ENCODE assay signal across 31 mouse cellular contexts in the genomic region with DNA sequence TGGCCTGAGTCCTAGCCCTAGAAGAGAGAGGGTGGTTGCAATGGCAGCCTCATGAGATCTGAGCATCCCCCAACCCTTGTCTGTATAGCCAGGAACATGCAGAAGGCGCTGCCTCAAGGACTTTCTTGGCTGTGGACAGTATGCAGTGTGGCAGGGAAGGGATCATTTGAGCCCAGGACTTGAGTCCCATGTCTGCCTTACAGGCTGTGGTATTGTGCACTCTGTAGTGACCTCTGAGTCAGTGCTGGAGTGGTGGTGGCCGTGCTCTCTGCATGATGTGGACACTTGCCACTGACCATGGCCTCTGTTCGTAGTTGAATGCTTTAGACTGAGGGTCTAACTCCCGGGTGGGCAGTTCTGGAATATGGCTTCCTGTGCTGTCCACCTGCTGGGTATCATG.
"Had no signal": no experiment of that assay in that cellular context is flagged by ENCODE, and none has a peak within 500 bp of the region (broad histone marks: within the 10 kb centered on the region; RNA-seq: fewer than 3 reads in every experiment).

No protein-coding gene starts in this region.

- H3K9me3 ChIP-seq: limb, embryonic 10.5 days; limb, embryonic 12.5 days; limb, embryonic 13.5 days; limb, embryonic 15.5 days; liver, embryonic 12.5 days; liver, embryonic 13.5 days; liver, embryonic 15.5 days; lung, embryonic 15.5 days; megakaryocyte, embryonic 14.5 days; midbrain, embryonic 10.5 days; midbrain, embryonic 12.5 days; midbrain, embryonic 13.5 days; midbrain, embryonic 15.5 days; neural tube, embryonic 12.5 days had no signal

- ATAC-seq: liver, embryonic 12.5 days; liver, postnatal 0 days; lung, postnatal 0 days; midbrain, embryonic 13.5 days; midbrain, embryonic 15.5 days; midbrain, embryonic 16.5 days had no signal

- H3K4me2 ChIP-seq: limb, embryonic 12.5 days; limb, embryonic 13.5 days; limb, embryonic 15.5 days; liver, embryonic 11.5 days; liver, embryonic 12.5 days; liver, embryonic 13.5 days; liver, embryonic 15.5 days; lung, embryonic 14.5 days; lung, embryonic 15.5 days; midbrain, embryonic 11.5 days; midbrain, embryonic 12.5 days; midbrain, embryonic 13.5 days; midbrain, embryonic 15.5 days; neural tube, embryonic 12.5 days had no signal

- H3K4me1 ChIP-seq: limb, embryonic 10.5 days; limb, embryonic 12.5 days; lung, embryonic 15.5 days; midbrain, embryonic 10.5 days; midbrain, embryonic 12.5 days; midbrain, embryonic 13.5 days; neural tube, embryonic 12.5 days had no signal

- DNase-seq: left cerebral cortex, postnatal 4 days; liver; liver, embryonic 13.5 days; liver, postnatal 0 days; lung, adult 18-20 months; lung, adult 2 months; lung, embryonic 14.5 days; lung, postnatal 10 days; lung, postnatal 14 days; lung, postnatal 36 days; lung, postnatal 4 days; midbrain, embryonic 14.5 days had no signal

- H3K27ac ChIP-seq: limb, embryonic 10.5 days; limb, embryonic 12.5 days; limb, embryonic 13.5 days; limb, embryonic 15.5 days; liver, embryonic 12.5 days; liver, embryonic 13.5 days; liver, embryonic 14.5 days; liver, embryonic 15.5 days; lung, embryonic 15.5 days; macrophage; midbrain, embryonic 10.5 days; midbrain, embryonic 12.5 days; midbrain, embryonic 13.5 days; midbrain, embryonic 15.5 days; neural tube, embryonic 12.5 days had no signal

- H3K4me3 ChIP-seq: limb, embryonic 10.5 days; limb, embryonic 12.5 days; limb, embryonic 13.5 days; limb, embryonic 15.5 days; liver, embryonic 12.5 days; liver, embryonic 13.5 days; liver, embryonic 15.5 days; lung, embryonic 15.5 days; megakaryocyte, embryonic 14.5 days; midbrain, embryonic 10.5 days; midbrain, embryonic 12.5 days; midbrain, embryonic 13.5 days; midbrain, embryonic 15.5 days; neural tube, embryonic 12.5 days had no signal

- H3K9ac ChIP-seq: limb, embryonic 12.5 days; limb, embryonic 13.5 days; limb, embryonic 15.5 days; liver, embryonic 12.5 days; liver, embryonic 13.5 days; liver, embryonic 14.5 days; liver, embryonic 15.5 days; liver, postnatal 0 days; lung, embryonic 14.5 days; lung, embryonic 15.5 days; midbrain, embryonic 12.5 days; midbrain, embryonic 13.5 days; midbrain, embryonic 15.5 days; neural tube, embryonic 12.5 days had no signal

- H3K27me3 ChIP-seq: limb, embryonic 12.5 days; limb, embryonic 13.5 days; limb, embryonic 15.5 days; liver, embryonic 12.5 days; liver, embryonic 13.5 days; liver, embryonic 15.5 days; lung, embryonic 15.5 days; megakaryocyte, embryonic 14.5 days; midbrain, embryonic 12.5 days; midbrain, embryonic 13.5 days; midbrain, embryonic 15.5 days; neural tube, embryonic 12.5 days had no signal
